Mouse (Mus musculus) midbrain, embryonic 10.5 days (tissue): ENCODE results near the gene Tpm1. TPM values are rescaled to one million over a fixed set of nuclear protein-coding genes. Genes with fewer than 3 reads are reported as not detected.

Experiments
- DNase-seq: peaks from one replicate; pipeline ENCODE4 v3.0.0-alpha.2; 2017; ENCODE audit warnings: low spot score
- H3K27ac ChIP-seq: fragments of 300-500 bp; sonication (generic); replicated peaks from 2 replicates; pipeline ENCODE4 v1.5.1; 2016; ENCODE audit warnings: mild to moderate bottlenecking
- H3K27me3 ChIP-seq: fragments of 300-500 bp; sonication (generic); 2 replicates; pipeline ENCODE4 v1.6.1; 2016; ENCODE audit warnings: low read depth, mild to moderate bottlenecking; ENCODE audit not compliant: poor library complexity, severe bottlenecking
- H3K36me3 ChIP-seq: fragments of 300-500 bp; sonication (generic); 2 replicates; pipeline ENCODE4 v1.6.1; 2016; ENCODE audit warnings: mild to moderate bottlenecking, moderate library complexity
- H3K4me1 ChIP-seq: fragments of 300-500 bp; sonication (generic); 2 replicates; pipeline ENCODE4 v1.6.1; 2016
- H3K4me3 ChIP-seq: fragments of 300-500 bp; sonication (generic); 2 replicates; pipeline ENCODE4 v1.5.1; 2016; ENCODE audit warnings: mild to moderate bottlenecking, moderate library complexity
- H3K9me3 ChIP-seq: fragments of 300-500 bp; sonication (generic); replicated peaks from 2 replicates; pipeline ENCODE4 v1.6.1; 2016; ENCODE audit warnings: mild to moderate bottlenecking
- WGBS: fragments of 180-500 bp; shearing (Covaris S2); methylation state at CpG from one replicate; pipeline ENCODE4 v1.1.7; 2016; 5-methylcytosine and 5-hydroxymethylcytosine counted together
- polyA plus RNA-seq: library from polyadenylated mRNA; unstranded; fragments of >200 nt; fragmentation: Nextera tagmentation; extraction: Ambion mirVana; gene quantifications from 2 replicates; pipeline ENCODE4 v1.2.1, GENCODE M21; 2016

The Tpm1 gene
- 263 and 275 TPM in 2 replicates for polyA plus RNA-seq

- WGBS: under 1% methylated on average over 51 of the region's 51 CpGs
- DNase-seq: peak; percentile 82
- Histone ChIP-seq H3K4me1 (peaks cover 52% of the 10 kb centered on the region), H3K27ac (peak within 1 kb of the TSS; percentile 77), H3K36me3 (no peaks in the 10 kb centered on the region), H3K4me3 (peak within 1 kb of the TSS; percentile 62), H3K27me3 (peaks cover 73% of the 10 kb centered on the region), H3K9me3 (no peaks in the 10 kb centered on the region)
Measured at GRCm38 (mm10) chr9:67049086-67049824, at the start of gene Tpm1. Tpm1 (minus strand) TSS chr9:67049406.

DNA sequence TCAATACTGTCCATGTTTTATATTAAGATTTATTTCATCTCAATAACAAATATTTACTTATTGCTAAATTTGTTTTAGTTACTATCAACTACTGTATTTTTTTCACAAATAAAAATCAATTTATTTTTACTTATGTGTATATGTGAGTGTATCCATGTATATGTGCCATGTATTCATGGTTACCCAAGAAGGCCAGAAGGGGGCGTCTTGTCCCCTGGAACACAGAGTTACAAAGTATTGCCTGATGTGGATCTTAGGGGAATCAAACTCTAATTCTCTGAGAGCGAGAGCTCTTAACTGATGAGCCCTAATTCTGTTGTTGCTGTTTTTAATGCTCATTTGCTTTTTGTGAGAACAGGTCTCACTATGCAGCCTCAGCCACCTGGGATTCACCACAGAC lies 45.2 kb upstream of the Tpm1 start:
- Histone ChIP-seq H3K27me3 (no peaks in the 10 kb centered on the region), H3K27ac (no peak overlapping the region), H3K9me3 (no peaks in the 10 kb centered on the region), H3K4me1 (0 out of 2 replicates have a peak, but pooled peaks cover 3% of the 10 kb centered on the region), H3K36me3 (no peaks in the 10 kb centered on the region), H3K4me3 (no peak overlapping the region)
- 88% methylated on average over 2 of the region's 2 CpGs for WGBS
- no peak for DNase-seq

DNA sequence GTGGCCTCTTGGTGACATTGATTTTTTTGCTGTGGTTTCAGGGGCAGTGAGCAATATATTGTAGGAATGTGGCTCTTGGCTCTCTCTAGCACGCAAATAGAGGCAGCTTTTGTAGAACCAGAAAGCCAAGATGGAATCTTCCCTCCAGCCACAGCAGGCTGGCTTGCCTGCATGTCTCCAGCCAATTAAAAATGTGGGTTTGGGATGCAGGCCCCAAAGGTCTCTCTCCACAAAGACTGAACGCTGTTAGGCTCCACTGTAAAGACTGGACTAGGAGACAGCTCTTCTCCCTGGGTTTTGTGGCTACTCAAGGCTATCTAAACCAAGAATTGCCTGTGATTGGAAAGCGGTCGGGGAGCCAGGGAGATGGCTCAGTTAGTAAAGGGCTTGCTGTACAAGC lies 43.0 kb upstream of the Tpm1 start:
- 84% methylated on average over 4 of the region's 4 CpGs for WGBS
- DNase-seq: no peak
- Histone ChIP-seq H3K27ac (no peak overlapping the region), H3K4me1 (no peaks in the 10 kb centered on the region), H3K9me3 (no peaks in the 10 kb centered on the region), H3K36me3 (no peaks in the 10 kb centered on the region), H3K27me3 (no peaks in the 10 kb centered on the region), H3K4me3 (no peak overlapping the region)

GRCm38 (mm10) chr9:67091598-67091997 lies 42.4 kb upstream of the Tpm1 start:
- Histone ChIP-seq H3K36me3 (no peaks in the 10 kb centered on the region), H3K9me3 (no peaks in the 10 kb centered on the region), H3K4me3 (no peak overlapping the region), H3K27ac (no peak overlapping the region), H3K27me3 (no peaks in the 10 kb centered on the region), H3K4me1 (no peaks in the 10 kb centered on the region)
- DNase-seq: no peak
- WGBS: 86% methylated on average over 7 of the region's 7 CpGs

- Histone ChIP-seq H3K9me3 (no peaks in the 10 kb centered on the region), H3K27ac (no peak overlapping the region), H3K4me3 (no peak overlapping the region), H3K27me3 (no peaks in the 10 kb centered on the region), H3K36me3 (no peaks in the 10 kb centered on the region), H3K4me1 (no peaks in the 10 kb centered on the region)
- WGBS: 95% methylated on average over 11 of the region's 11 CpGs
- no peak for DNase-seq
Measured at GRCm38 (mm10) chr9:67091151-67091550, 41.9 kb upstream of the Tpm1 start.

DNA sequence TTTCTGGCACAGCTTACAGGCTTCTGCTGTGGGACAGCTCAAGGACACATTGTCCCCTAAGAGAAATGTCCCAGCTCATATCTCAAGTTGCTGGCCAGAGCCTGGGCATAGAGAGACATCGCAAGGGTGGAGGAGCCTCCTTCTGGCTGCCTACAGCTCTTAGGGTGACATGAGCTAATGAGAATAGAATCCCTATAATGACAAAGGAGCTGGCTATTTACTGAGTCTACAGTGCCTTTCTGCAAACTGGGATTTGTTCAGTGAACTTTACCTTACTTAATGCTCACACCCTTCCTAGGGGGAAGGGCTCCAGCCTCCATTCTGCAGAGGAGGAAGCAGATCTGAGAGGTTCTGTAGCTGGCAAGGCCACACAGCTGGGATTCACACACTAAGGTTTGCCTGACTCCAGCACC lies 41.4 kb upstream of the Tpm1 start:
- no peak for DNase-seq
- no peak overlapping the region for H3K4me3 ChIP-seq
- no peak overlapping the region for H3K27ac ChIP-seq
- no peaks in the 10 kb centered on the region for H3K9me3 ChIP-seq
- 89% methylated on average over 1 of the region's 1 CpGs for WGBS
- H3K4me1 ChIP-seq: no peaks in the 10 kb centered on the region
- no peaks in the 10 kb centered on the region for H3K27me3 ChIP-seq
- no peaks in the 10 kb centered on the region for H3K36me3 ChIP-seq

- H3K4me1 ChIP-seq: no peaks in the 10 kb centered on the region
- WGBS: 89% methylated on average over 5 of the region's 5 CpGs
- H3K27me3 ChIP-seq: no peaks in the 10 kb centered on the region
- no peaks in the 10 kb centered on the region for H3K36me3 ChIP-seq
- H3K27ac ChIP-seq: no peak overlapping the region
- no peak overlapping the region for H3K4me3 ChIP-seq
- no peak for DNase-seq
- H3K9me3 ChIP-seq: no peaks in the 10 kb centered on the region
Measured at GRCm38 (mm10) chr9:67089167-67089566, 40.0 kb upstream of the Tpm1 start.

DNA sequence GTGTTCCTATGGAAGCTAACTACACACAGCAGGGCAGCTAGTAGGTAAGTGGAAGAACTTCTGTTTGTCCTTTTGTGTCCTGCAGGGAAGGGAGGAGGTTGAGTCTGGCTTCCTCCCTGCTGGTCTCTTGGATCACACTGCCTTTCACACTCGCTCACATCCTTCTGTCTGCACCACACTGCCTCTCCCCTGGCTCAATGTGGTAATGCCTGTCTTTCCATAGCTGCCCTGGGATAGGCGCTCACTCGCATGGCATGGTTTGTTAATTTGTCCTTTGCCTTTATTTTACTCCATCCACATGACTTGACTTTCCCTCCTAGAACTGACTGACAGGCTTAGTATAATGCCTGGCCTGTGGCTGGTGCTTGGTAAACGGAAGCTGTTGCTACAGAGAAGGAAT lies 34.6 kb upstream of the Tpm1 start:
- peaks cover 15% of the 10 kb centered on the region for H3K4me1 ChIP-seq
- no peaks in the 10 kb centered on the region for H3K36me3 ChIP-seq
- no peak overlapping the region for H3K4me3 ChIP-seq
- H3K9me3 ChIP-seq: no peaks in the 10 kb centered on the region
- DNase-seq: no peak
- no peak overlapping the region for H3K27ac ChIP-seq
- 26% methylated on average over 4 of the region's 4 CpGs for WGBS
- H3K27me3 ChIP-seq: no peaks in the 10 kb centered on the region

- H3K4me1 ChIP-seq: peaks cover 28% of the 10 kb centered on the region
- DNase-seq: no peak
- H3K27ac ChIP-seq: no peak overlapping the region
- H3K27me3 ChIP-seq: no peaks in the 10 kb centered on the region
- H3K4me3 ChIP-seq: no peak overlapping the region
- no peaks in the 10 kb centered on the region for H3K9me3 ChIP-seq
- no peaks in the 10 kb centered on the region for H3K36me3 ChIP-seq
- 78% methylated on average over 5 of the region's 5 CpGs for WGBS
Measured at GRCm38 (mm10) chr9:67081688-67082087, 32.5 kb upstream of the Tpm1 start.

DNA sequence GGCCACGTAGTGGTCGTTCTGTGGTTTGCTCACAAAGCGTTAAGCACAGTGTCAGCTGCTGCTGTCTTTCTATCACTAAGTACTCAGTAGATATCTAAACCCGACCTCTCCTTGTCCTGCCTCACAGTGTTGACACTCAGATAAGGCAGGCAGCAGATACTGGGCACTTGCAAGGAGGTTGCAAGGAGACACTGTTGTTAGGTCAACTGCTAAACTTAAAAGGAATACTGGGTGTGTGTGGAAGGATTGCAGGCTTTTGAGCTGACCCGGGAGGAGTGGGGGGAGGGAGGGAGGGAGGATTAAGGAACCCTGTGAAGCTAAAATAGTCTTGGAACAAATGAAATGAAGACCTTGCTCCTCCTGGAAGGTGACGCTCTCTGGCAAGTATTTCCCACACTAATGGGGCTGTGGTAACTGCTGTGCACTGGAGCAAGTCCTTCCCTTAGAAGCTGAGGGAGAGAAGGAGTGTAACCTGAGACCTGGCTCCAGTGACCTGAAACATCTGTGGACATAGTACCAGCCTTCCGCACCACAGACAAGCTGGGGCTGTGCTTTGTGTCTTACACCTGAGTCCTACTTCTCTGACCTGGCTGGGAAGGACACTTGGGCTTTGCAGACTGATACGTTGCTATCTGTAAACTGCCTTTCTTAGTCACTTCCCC lies 28.6 kb upstream of the Tpm1 start:
- Histone ChIP-seq H3K27ac (no peak overlapping the region; the same call in 1 of the 2 replicates), H3K4me1 (peaks cover 24% of the 10 kb centered on the region), H3K9me3 (no peaks in the 10 kb centered on the region), H3K36me3 (no peaks in the 10 kb centered on the region), H3K4me3 (no peak overlapping the region), H3K27me3 (no peaks in the 10 kb centered on the region)
- 33% methylated on average over 8 of the region's 8 CpGs for WGBS
- DNase-seq: peak; percentile 17

GRCm38 (mm10) chr9:67077266-67077657 lies 28.1 kb upstream of the Tpm1 start:
- 79% methylated on average over 7 of the region's 7 CpGs for WGBS

GRCm38 (mm10) chr9:67072182-67072581 lies 23.0 kb upstream of the Tpm1 start:
- H3K4me1 ChIP-seq: peaks cover 9% of the 10 kb centered on the region
- no peaks in the 10 kb centered on the region for H3K36me3 ChIP-seq
- WGBS: 76% methylated on average over 2 of the region's 2 CpGs
- no peaks in the 10 kb centered on the region for H3K27me3 ChIP-seq
- no peak overlapping the region for H3K4me3 ChIP-seq
- no peaks in the 10 kb centered on the region for H3K9me3 ChIP-seq
- no peak overlapping the region for H3K27ac ChIP-seq
- no peak for DNase-seq

More at GRCm38 (mm10) chr9:67077266-67077657, 28.1 kb upstream of the Tpm1 start:
- no peak overlapping the region for H3K27ac ChIP-seq
- H3K27me3 ChIP-seq: no peaks in the 10 kb centered on the region
- H3K4me1 ChIP-seq: peaks cover 24% of the 10 kb centered on the region
- no peaks in the 10 kb centered on the region for H3K36me3 ChIP-seq
- H3K4me3 ChIP-seq: no peak overlapping the region
- no peaks in the 10 kb centered on the region for H3K9me3 ChIP-seq
- DNase-seq: no peak

DNA sequence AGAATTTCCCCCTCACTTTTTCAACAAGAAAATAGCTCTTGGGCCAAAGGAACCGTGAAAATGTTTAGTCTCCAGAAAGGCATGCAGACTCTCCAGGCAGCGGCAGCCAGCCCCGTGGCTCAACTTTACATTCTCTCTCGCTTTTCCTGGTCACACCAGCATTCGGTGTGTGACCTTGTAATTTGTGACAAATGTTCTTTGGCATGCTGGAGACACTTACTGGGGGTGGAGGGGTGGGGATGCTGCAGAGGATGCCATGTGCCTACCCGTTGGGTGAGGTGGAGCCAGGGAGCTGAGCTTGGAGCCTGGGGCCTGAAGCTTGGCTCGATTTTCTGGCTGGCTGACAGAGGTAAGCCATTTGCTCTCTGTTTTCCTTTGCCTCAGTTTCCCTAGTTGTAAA lies 22.4 kb upstream of the Tpm1 start:
- peaks cover 9% of the 10 kb centered on the region for H3K4me1 ChIP-seq
- H3K9me3 ChIP-seq: no peaks in the 10 kb centered on the region
- 0 out of 2 replicates have a peak overlapping the region, but pooled peaks have one; percentile 28 for H3K27ac ChIP-seq
- no peaks in the 10 kb centered on the region for H3K27me3 ChIP-seq
- no peak for DNase-seq
- no peak overlapping the region for H3K4me3 ChIP-seq
- 53% methylated on average over 7 of the region's 7 CpGs for WGBS
- H3K36me3 ChIP-seq: no peaks in the 10 kb centered on the region
